Mouse (Mus musculus): ENCODE results near the gene Olfr721-ps1.

Olfr721-ps1 gene

DNA sequence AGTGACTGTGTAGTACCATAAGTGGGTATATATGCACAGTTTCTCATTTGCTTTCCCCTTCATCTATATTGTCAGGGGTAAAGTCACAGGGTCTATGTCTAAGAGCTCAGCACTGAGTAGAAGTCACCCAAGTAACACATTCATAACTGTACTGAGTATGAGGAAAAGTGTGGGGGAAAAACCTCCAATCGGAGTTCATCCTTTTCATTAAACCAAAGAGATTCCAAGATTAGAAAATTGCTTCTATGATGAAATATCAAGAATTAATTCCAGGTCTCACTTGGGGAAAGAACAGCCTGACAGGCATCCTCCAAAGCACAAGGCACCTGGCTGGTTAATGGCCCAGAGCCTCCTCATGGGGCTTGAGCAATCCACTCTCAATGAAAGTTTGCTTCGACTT is at the start of gene Olfr721-ps1:
TSS of gene Olfr721-ps1 (plus strand) at position 301 of the 400 bp plus-strand sequence.
- ChIA-PET POLR2A (interaction anchor here in 1 of 4 experiments (0.6 kb wide), 1 partner anchor 238 kb away, joined by 3 read pairs; no protein-coding TSS in a partner anchor), CTCF (interaction anchor here in 2 of 4 experiments (0.5 kb wide), 2 partner anchors 167 to 1162 kb away, joined by 3 read pairs; no protein-coding TSS in a partner anchor)

DNA sequence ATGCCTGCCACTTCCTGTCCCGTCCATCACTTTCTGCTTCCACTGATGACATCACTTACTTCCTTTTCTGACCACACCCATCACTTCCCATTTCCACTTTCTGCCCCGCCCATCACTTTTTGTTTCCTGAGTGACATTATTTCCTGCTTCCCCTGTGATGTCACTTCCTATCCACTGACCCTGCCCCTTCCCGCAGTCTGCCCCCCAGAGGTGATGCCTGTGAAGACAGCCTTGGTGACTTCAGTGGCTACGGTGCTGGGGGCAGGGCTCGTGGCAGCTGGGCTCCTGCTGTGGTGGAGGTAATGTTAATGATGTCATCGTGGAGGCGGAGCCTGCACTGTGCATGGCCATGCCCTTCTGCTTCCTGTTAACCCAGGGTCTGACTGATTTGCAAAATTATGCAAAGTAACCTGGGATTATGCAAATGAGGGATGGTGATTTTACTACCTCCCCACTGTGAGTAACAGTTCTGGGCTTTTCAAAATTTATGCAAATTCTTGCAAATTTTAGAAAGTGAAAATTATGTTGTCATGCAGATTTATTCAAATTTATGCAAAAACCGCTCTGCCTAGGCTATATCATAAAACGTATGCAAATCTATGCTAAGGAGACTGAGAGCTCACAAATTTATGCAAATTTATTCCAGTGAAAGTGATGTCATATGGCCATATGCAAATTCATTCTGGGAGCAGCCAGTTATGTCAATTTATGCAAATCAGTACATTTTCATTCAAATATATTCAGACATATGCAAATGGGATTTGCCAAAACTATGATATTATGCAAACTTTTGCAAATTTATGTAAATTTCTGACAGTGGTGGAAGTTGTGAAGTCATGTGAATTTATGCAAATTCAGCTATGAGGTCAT is 49.1 kb upstream of the Olfr721-ps1 start:
- ChIA-PET POLR2A (no interaction called here), CTCF (no interaction called here)

DNA sequence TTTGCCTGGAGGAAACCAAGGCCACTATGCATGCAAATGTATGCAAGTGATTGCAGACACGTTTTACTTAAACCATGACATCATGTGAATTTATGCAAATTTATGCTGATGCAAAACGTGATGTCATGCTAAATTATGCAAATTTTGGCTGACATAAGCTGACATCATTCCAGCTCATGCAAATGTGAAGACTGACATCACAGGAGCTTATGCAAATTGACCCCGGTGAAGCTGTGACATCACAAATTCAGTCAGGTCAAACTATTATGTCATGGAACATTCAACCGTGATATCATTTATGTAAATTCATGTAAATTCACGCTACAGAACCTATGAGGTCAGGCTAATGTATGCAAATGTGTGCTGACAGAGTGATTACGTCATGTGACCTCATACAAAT is 48.5 kb upstream of the Olfr721-ps1 start:
- CTCF ChIA-PET, result no interaction called here
- POLR2A ChIA-PET, result no interaction called here

DNA sequence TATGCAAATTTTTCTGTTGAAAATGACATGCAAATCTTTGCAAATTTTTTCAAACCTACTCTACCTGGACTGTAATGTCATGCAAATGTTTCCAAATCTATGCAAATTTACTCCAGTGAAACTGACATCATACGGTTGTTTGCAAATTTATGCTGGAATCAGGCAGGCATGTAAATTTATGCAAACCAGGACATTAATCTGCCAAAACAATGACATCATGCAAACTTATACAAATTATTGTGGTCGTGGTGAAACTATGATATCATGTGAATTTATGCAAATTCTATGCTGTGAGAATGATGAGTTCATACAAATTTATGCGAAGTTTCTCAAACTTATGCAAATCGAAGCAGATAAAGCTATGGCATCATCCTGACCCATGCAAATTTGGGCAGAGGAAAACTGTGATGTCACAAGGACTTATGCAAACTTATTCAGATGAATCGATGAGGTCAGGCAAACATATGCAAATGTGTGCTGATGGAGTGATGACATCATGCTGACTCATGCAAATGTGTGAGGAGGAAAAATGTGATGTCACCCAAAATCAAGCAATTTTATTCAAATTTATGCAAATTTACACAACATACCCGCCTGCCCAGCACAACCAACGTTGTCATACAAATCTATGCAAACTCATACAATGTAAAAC is 47.9 kb upstream of the Olfr721-ps1 start:
- ChIA-PET CTCF (no interaction called here), POLR2A (no interaction called here)

DNA sequence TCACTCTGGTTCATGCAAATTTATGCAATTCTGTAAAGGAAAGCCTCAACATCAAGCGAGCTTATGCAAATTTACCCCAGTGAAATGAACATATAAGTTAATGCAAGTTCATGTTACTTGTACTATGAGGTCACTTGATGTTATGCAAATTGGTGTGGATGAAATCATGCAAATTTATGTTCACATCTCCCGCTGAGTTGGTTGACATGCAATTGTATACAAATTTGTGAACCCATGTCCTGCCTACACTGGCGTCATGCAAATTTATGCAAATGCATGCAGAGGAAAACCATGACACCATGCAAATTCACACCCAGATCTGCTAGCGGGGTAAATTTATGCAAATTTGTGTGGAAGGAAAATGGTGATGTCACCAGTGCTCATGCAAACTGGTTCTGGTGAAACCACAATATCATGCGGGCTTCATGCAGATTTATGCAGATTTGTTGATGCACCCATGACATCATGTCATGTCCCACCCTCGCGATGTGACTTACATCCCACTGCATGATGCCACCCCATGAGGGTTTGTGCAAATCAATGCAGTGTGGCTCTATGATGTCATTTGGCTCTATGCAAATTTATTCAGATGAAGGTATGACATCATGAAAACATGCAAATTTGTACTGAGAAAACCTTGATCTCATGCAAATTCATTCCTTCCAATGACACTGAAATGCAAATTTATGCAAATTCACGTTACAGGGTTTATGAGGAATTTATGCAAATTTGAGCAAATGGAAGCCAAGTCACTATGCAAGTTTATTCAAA is 47.2 kb upstream of the Olfr721-ps1 start:
- ChIA-PET POLR2A (no interaction called here), CTCF (no interaction called here)

DNA sequence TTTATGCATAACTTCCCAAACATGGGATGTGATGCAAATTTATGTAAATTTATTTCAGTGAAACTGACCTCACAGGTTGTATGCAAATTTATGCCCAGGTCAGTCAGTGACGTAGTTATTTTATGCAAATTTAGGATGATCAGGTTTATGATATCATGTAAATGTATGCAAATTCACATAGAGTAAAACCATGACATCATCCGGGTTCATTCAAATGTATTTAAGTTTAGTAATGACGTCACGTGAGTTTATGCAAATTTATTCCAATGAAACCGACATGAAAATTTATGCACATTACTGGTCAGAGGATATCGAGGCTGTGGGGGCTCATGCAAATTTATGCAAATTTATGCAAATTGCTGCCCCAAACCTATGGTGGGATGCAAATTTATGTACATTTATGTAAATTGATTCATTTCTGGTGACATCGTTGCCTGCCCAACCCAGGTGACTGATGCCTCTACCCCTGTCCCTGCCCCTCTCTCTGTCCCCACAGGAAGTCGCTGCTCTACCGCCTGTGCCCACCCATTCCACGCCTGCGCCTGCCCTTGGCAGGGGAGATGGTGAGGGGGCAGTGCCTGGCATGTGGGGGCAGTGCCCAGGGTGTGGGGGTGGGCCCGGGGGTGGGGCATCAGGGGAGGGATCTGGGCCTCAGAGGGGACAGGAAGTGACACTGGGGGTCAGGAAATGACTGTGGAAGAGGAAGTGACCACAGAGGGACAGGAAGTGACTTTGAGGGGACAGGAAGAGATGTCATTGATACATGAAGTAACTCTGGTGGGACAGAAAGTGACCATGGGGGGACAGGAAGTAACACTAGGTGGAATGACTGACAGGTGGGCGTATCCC is 46.4 kb upstream of the Olfr721-ps1 start:
- ChIA-PET POLR2A (interaction anchor here in 1 of 4 experiments (1.4 kb wide), 1 partner anchor 9 kb away, joined by 5 read pairs; the partner anchor contains the start of gene Il3ra), CTCF (no interaction called here)

DNA sequence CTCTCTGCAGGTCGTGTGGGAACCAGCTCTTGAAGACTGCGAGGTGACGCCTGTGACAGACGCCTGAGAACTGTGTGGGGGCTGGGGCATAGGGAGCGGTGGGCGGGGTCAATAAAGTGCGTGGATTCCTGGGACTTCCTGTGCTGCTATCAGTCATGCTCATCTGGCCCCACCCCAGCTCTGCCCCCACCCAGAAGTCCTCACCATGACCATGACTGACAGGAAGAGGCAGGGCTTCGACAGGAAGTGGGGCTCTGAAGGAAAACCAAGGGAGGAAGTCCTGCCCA is 45.8 kb upstream of the Olfr721-ps1 start:
- ChIA-PET POLR2A (interaction anchor here in 1 of 4 experiments (1.4 kb wide), 1 partner anchor 10 kb away, joined by 5 read pairs; the partner anchor contains the start of gene Il3ra), CTCF (no interaction called here)

DNA sequence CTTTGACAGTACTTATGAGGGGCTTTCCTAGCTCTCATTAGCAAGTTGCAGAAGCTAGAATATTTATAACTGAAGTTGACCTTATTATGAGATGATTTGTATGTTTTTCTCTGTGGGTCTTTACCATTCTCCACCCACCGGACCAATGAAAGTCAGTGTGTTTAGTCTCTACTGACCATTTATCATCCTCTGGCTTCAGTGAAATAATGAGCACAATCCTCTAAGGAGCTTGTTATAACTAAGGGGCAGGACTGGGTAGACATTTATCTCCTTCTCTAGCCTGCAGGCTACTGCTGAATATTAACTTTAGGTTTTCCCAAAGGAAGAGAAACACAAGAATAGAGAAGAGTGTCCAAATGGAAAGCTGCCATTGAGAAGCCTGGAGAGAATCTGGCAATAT is 5.6 kb upstream of the Olfr721-ps1 start:
- ChIA-PET POLR2A (no interaction called here), CTCF (interaction anchor here in 1 of 4 experiments (0.6 kb wide), 1 partner anchor 22 kb away, joined by 3 read pairs; no protein-coding TSS in a partner anchor)

DNA sequence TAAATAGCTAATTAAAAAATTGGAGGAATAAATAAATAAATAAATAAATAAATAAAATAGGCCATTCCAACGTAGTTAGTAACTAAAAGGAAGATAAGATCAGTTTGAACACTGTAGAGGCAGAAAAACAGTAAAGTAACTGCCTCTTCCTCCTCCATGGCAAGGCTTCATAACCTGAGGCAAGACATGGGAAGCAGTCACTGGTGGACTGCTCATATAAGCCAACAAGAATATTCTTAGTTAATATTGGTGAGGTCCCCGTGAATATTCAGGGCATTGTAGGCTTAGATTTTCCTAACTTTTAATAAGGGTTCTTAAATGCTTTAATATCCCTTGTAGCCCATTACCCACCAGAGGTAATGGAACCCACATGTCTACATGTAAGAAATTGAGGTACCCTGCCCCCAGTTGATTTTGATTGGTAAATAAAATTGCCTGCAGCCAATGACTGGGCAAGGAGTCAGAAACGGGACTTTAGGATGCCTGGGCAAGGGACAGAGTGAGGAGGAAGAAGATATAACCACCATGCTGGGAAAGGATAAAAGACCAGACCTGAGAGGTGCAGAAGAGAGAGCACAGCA is 35.1 kb downstream of the Olfr721-ps1 start:
- ChIA-PET CTCF (interaction anchor here in 1 of 4 experiments (0.7 kb wide), 1 partner anchor 76 kb away, joined by 10 read pairs; no protein-coding TSS in a partner anchor), POLR2A (no interaction called here)
